Mouse (Mus musculus) ES-E14 (cell line): ENCODE measurements at regions not wholly inside any gene's neighbourhood (a gene's known extent, or its start where the extent isn't known, plus 50 kb on each side); places are given as distances from the start of the nearest gene placed in this dataset.

Experiments used
- DNase-seq: peaks from one replicate; pipeline ENCODE4 v3.0.0-alpha.2; 2013; ENCODE audit warnings: low read depth, low spot score
- H3K27ac ChIP-seq: 2 replicates; pipeline ENCODE4 v1.5.1; 2012; ENCODE audit warnings: low read depth, mild to moderate bottlenecking, low read length, moderate library complexity, mixed read lengths; ENCODE audit not compliant: poor library complexity, insufficient read depth, severe bottlenecking
- H3K36me3 ChIP-seq: 2 replicates; pipeline ENCODE4 v1.6.1; 2012; ENCODE audit warnings: mild to moderate bottlenecking, low read length, moderate library complexity, mixed read lengths; ENCODE audit not compliant: control insufficient read depth, poor library complexity, insufficient read depth, severe bottlenecking
- H3K4me1 ChIP-seq, 2 experiments: fragments of 150-350 bp in 1 of 2; sonication (generic) in 1 of 2; 2 replicates each; pipeline ENCODE4 v1.6.1; 2012; ENCODE audit warnings: low read length in 2 of 2, mild to moderate bottlenecking in 1 of 2, mixed read lengths in 1 of 2; ENCODE audit not compliant: control insufficient read depth in 2 of 2, insufficient read depth in 2 of 2, poor library complexity in 1 of 2
- H3K4me3 ChIP-seq, 2 experiments: fragments of 150-350 bp in 1 of 2; sonication (generic) in 1 of 2; 2 replicates each; pipeline ENCODE4 v1.5.1; 2012; ENCODE audit warnings: low read length in 2 of 2, low read depth in 1 of 2, mild to moderate bottlenecking in 1 of 2, mixed read lengths in 1 of 2; ENCODE audit not compliant: insufficient read depth in 1 of 2, poor library complexity in 1 of 2, severe bottlenecking in 1 of 2
- H3K9ac ChIP-seq: 2 replicates; pipeline ENCODE4 v1.6.1; 2012; ENCODE audit warnings: low read depth, mild to moderate bottlenecking, low read length, mixed read lengths; ENCODE audit not compliant: poor library complexity, insufficient read depth, severe bottlenecking
- H3K9me3 ChIP-seq: fragments of 150-350 bp; sonication (generic); 2 replicates; pipeline ENCODE4 v1.6.1; 2012; ENCODE audit warnings: low read depth, mild to moderate bottlenecking, low read length; ENCODE audit not compliant: control insufficient read depth, insufficient read depth
- CHD2 ChIP-seq: IDR thresholded peaks from 2 replicates; pipeline ENCODE4 v1.6.1; 2014; ENCODE audit warnings: mild to moderate bottlenecking, low read depth, low read length, inconsistent platforms
- HCFC1 ChIP-seq: IDR thresholded peaks from 2 replicates; pipeline ENCODE4 v1.6.1; 2012; ENCODE audit warnings: low read length, inconsistent platforms, borderline replicate concordance; ENCODE audit not compliant: insufficient read depth
- MAFK ChIP-seq: IDR thresholded peaks from 2 replicates; pipeline ENCODE4 v1.6.1; 2014; ENCODE audit warnings: mild to moderate bottlenecking, low read depth, low read length, inconsistent platforms; ENCODE audit not compliant: insufficient read depth
- ZC3H11A ChIP-seq: IDR thresholded peaks from 2 replicates; pipeline ENCODE4 v1.6.1; 2012; ENCODE audit warnings: low read depth, mild to moderate bottlenecking, inconsistent platforms, low read length, borderline replicate concordance
- ZNF384 ChIP-seq: IDR thresholded peaks from 2 replicates; pipeline ENCODE4 v1.6.1; 2012; ENCODE audit warnings: low read depth, low read length, inconsistent platforms
- in situ Hi-C, 2 experiments: fragments of 600-800 bp; cut with MboI; formaldehyde crosslinking; loops; one replicate each; pipeline ENCODE4 v1.15.1; 2025; ENCODE audit warnings: low sequenced_read_pairs in 2 of 2, inconsistent platforms in 1 of 2; ENCODE audit not compliant: unreplicated experiment in 2 of 2

- Histone ChIP-seq H3K27ac (no peak overlapping the region), H3K4me1 (no peaks in the 10 kb centered on the region), H3K9me3 (no peaks in the 10 kb centered on the region), H3K9ac (no peak overlapping the region), H3K4me3 (no peak overlapping the region), H3K36me3 (no peaks in the 10 kb centered on the region)
- no peak for DNase-seq
- TF ChIP-seq ZNF384 (no peak), MAFK (no peak), CHD2 (no peak), ZC3H11A (no peak), HCFC1 (no peak)
- in situ Hi-C loops = no loop called here
Measured at GRCm38 (mm10) chr6:6330271-6330670, 113.3 kb upstream of the Slc25a13 start.

GRCm38 (mm10) chr6:6325516-6325915 lies 108.5 kb upstream of the Slc25a13 start:
- H3K4me3 ChIP-seq = no peak overlapping the region
- in situ Hi-C loops = no loop called here
- H3K27ac ChIP-seq = no peak overlapping the region
- H3K9me3 ChIP-seq = no peaks in the 10 kb centered on the region
- H3K9ac ChIP-seq = no peak overlapping the region
- no peak for DNase-seq
- H3K36me3 ChIP-seq = no peaks in the 10 kb centered on the region
- no peaks in the 10 kb centered on the region for H3K4me1 ChIP-seq
- TF ChIP-seq ZNF384 (no peak), ZC3H11A (no peak), HCFC1 (no peak), MAFK (no peak), CHD2 (no peak)

- Histone ChIP-seq H3K9ac (no peak overlapping the region), H3K36me3 (no peaks in the 10 kb centered on the region), H3K27ac (no peak overlapping the region), H3K9me3 (no peaks in the 10 kb centered on the region), H3K4me3 (no peak overlapping the region), H3K4me1 (no peaks in the 10 kb centered on the region)
- in situ Hi-C loops = no loop called here
- TF ChIP-seq ZNF384 (no peak), ZC3H11A (no peak), CHD2 (no peak), MAFK (no peak), HCFC1 (no peak)
- no peak for DNase-seq
Measured at GRCm38 (mm10) chr6:6316725-6317124, 99.8 kb upstream of the Slc25a13 start.

GRCm38 (mm10) chr6:6313171-6313570 lies 96.2 kb upstream of the Slc25a13 start:
- DNase-seq = no peak
- Histone ChIP-seq H3K9me3 (no peaks in the 10 kb centered on the region), H3K4me3 (no peak overlapping the region), H3K9ac (no peak overlapping the region), H3K27ac (no peak overlapping the region), H3K4me1 (no peaks in the 10 kb centered on the region), H3K36me3 (no peaks in the 10 kb centered on the region)
- TF ChIP-seq ZC3H11A = no peak
- TF ChIP-seq ZNF384 = no peak
- TF ChIP-seq HCFC1 = no peak
- no peak for TF ChIP-seq MAFK
- TF ChIP-seq CHD2 = no peak
- in situ Hi-C loops = no loop called here

GRCm38 (mm10) chr6:6310213-6310612 lies 93.2 kb upstream of the Slc25a13 start:
- no peak overlapping the region for H3K9ac ChIP-seq
- in situ Hi-C loops = no loop called here
- TF ChIP-seq CHD2 (no peak), MAFK (no peak), ZC3H11A (no peak), HCFC1 (no peak)
- no peaks in the 10 kb centered on the region for H3K4me1 ChIP-seq
- no peak overlapping the region for H3K4me3 ChIP-seq
- DNase-seq = no peak
- H3K27ac ChIP-seq = no peak overlapping the region
- H3K36me3 ChIP-seq = no peaks in the 10 kb centered on the region
- H3K9me3 ChIP-seq = no peaks in the 10 kb centered on the region
